Comparison of ENCODE assay signal across 9 mouse cellular contexts in the genomic region with DNA sequence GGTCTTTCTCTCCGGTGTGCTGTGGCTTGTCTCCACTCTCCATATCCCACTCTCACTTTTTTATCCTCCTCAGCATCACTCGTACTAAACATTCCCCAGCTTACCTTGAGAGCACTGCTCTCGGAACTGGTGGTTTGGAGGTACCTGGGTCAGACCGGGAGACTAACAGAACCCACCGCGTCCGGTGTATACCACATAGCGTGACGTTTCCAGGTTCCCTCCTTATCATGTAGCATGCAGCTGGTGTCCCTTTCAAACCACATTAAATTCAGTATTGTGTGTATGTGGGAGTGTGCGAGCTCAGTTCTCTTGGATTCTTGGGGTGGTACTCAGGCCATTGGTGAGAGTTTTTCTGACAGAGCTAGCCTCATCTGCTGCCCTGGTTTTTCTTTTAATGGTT. TPM values are rescaled to one million over a fixed set of nuclear protein-coding genes. Genes with fewer than 3 reads are reported as not detected.
A peak's percentile ranks its signal among the peaks of the same experiment; 100 is the strongest.
DNase-seq lines count a peak whose midpoint lies in the region; ATAC-seq lines count a peak whose summit lies in the region.
"Had no signal": no experiment of that assay in that cellular context is flagged by ENCODE, and none has a peak within 500 bp of the region (broad histone marks: within the 10 kb centered on the region; RNA-seq: fewer than 3 reads in every experiment).

No protein-coding gene starts in this region.

- no peaks in the 10 kb centered on the region for H3K27me3 ChIP-seq in embryonic facial prominence, embryonic 11.5 days (ENCODE audit: control insufficient read depth, insufficient read depth, low read length)
- no peaks in the 10 kb centered on the region for H3K27me3 ChIP-seq in hindbrain, embryonic 13.5 days
- no peaks in the 10 kb centered on the region for H3K27me3 ChIP-seq in heart, embryonic 11.5 days (ENCODE audit: control insufficient read depth, insufficient read depth, low read length)
- H3K27me3 ChIP-seq: heart, embryonic 13.5 days had no signal

- peaks cover 3% of the 10 kb centered on the region; the same call in 1 of the 2 replicates for H3K4me1 ChIP-seq in embryonic facial prominence, embryonic 11.5 days (ENCODE audit: control insufficient read depth, insufficient read depth, low read length)
- H3K4me1 ChIP-seq in hindbrain, embryonic 13.5 days (replicated peaks): peaks cover 69% of the 10 kb centered on the region
- peaks cover 15% of the 10 kb centered on the region for H3K4me1 ChIP-seq in heart, embryonic 11.5 days (ENCODE audit: control insufficient read depth, insufficient read depth, low read length)

- no peak overlapping the region for H3K4me3 ChIP-seq in embryonic facial prominence, embryonic 11.5 days (ENCODE audit: low read depth, low read length)
- no peak overlapping the region for H3K4me3 ChIP-seq in hindbrain, embryonic 13.5 days
- no peak overlapping the region for H3K4me3 ChIP-seq in heart, embryonic 11.5 days (ENCODE audit: low read depth, low read length)
- H3K4me3 ChIP-seq: heart, embryonic 13.5 days had no signal

- intact Hi-C loops in heart, postnatal 36 days (cut with DNase I): no loop called here

- no peaks in the 10 kb centered on the region for H3K36me3 ChIP-seq in embryonic facial prominence, embryonic 11.5 days (replicated peaks; ENCODE audit: control insufficient read depth, insufficient read depth, low read depth, low read length)
- peaks cover 3% of the 10 kb centered on the region; the same call in 1 of the 2 replicates for H3K36me3 ChIP-seq in hindbrain, embryonic 13.5 days
- no peaks in the 10 kb centered on the region for H3K36me3 ChIP-seq in heart, embryonic 11.5 days (ENCODE audit: control insufficient read depth, insufficient read depth, low read length)

- H3K27ac ChIP-seq in embryonic facial prominence, embryonic 11.5 days (replicated peaks; ENCODE audit: low read depth, low read length): 0 out of 2 replicates have a peak overlapping the region, but pooled peaks have one; percentile 8
- peak overlapping the region; percentile 83 for H3K27ac ChIP-seq in hindbrain, embryonic 13.5 days
- H3K27ac ChIP-seq in heart, embryonic 11.5 days (ENCODE audit: low read depth, low read length): no peak overlapping the region
- H3K27ac ChIP-seq: heart, embryonic 13.5 days had no signal

- H3K9me3 ChIP-seq in embryonic facial prominence, embryonic 11.5 days (replicated peaks; ENCODE audit: control insufficient read depth, low read length): no peaks in the 10 kb centered on the region
- no peaks in the 10 kb centered on the region for H3K9me3 ChIP-seq in hindbrain, embryonic 13.5 days
- H3K9me3 ChIP-seq in heart, embryonic 11.5 days (replicated peaks; ENCODE audit: control insufficient read depth, low read length): no peaks in the 10 kb centered on the region
- H3K9me3 ChIP-seq: heart, embryonic 13.5 days had no signal

- peak; percentile 6 for ATAC-seq in CD4-positive, CD25-positive, alpha-beta regulatory T cell, adult 4 months
- ATAC-seq in embryonic facial prominence, embryonic 11.5 days (replicated peaks; ENCODE audit: insufficient number of reproducible peaks, low FRiP score, low TSS enrichment, low read depth): no peak
- ATAC-seq in hindbrain, embryonic 13.5 days (ENCODE audit: low FRiP score): no peak
- peak; percentile 55 for ATAC-seq in megakaryocyte progenitor cell, adult 5-6 weeks (replicated peaks; ENCODE audit: poor library complexity)
- ATAC-seq in heart, embryonic 11.5 days (replicated peaks; ENCODE audit: insufficient number of reproducible peaks, low FRiP score, low TSS enrichment): no peak

- WGBS in embryonic facial prominence, embryonic 11.5 days: 90% methylated on average over 10 of the region's 10 CpGs
- 76% methylated on average over 10 of the region's 10 CpGs for WGBS in hindbrain, embryonic 13.5 days
- 91% methylated on average over 10 of the region's 10 CpGs for WGBS in heart, embryonic 11.5 days (ENCODE audit: insufficient replicate concordance)

- H3K9ac ChIP-seq in embryonic facial prominence, embryonic 11.5 days (replicated peaks; ENCODE audit: low read length): no peak overlapping the region
- peak overlapping the region; percentile 55; the same call in 1 of the 2 replicates for H3K9ac ChIP-seq in hindbrain, embryonic 13.5 days
- H3K9ac ChIP-seq in heart, embryonic 11.5 days (ENCODE audit: low read depth, low read length): no peak overlapping the region

- H3K4me2 ChIP-seq in embryonic facial prominence, embryonic 11.5 days (ENCODE audit: low read depth, low read length): no peak overlapping the region
- peak overlapping the region; percentile 42 for H3K4me2 ChIP-seq in hindbrain, embryonic 13.5 days
- H3K4me2 ChIP-seq in heart, embryonic 11.5 days: no peak overlapping the region
- H3K4me2 ChIP-seq: heart, embryonic 13.5 days had no signal

- no peak for DNase-seq in embryonic facial prominence, embryonic 11.5 days (ENCODE audit: low spot score)
- no peak for DNase-seq in right cerebral cortex, adult 2 months (ENCODE audit: low spot score in 2 of 2)
- DNase-seq in layer of hippocampus, adult 11-12 months (ENCODE audit: low spot score): no peak
- no peak for DNase-seq in heart, postnatal 36 days

RNA-seq across cellular contexts. Expression of a gene that starts 21.4 kb away (rescaled TPM):
- 10 to 100 TPM; 28.6 to 31.0 TPM for polyA plus RNA-seq in CD4-positive, CD25-positive, alpha-beta regulatory T cell, adult 4 months (2017; shearing (Covaris generic))
- polyA plus RNA-seq in embryonic facial prominence, embryonic 11.5 days (2014; fragmentation: Nextera tagmentation; extraction: Ambion mirVana): 16.1 and 20.4 TPM in 2 replicates
- polyA plus RNA-seq in hindbrain, embryonic 13.5 days (2015; fragmentation: Nextera tagmentation; extraction: Ambion mirVana): 87.3 and 90.2 TPM in 2 replicates
- 36.5 and 37.5 TPM in 2 replicates for total RNA-seq in megakaryocyte progenitor cell, adult 5-6 weeks (2015)
- 9.5 TPM in 2 replicates for total RNA-seq in megakaryocyte progenitor cell, adult 5-6 weeks (2017)
- 8.6 and 9.2 TPM in 2 replicates for polyA plus RNA-seq in heart, embryonic 11.5 days (2014; fragmentation: Nextera tagmentation; extraction: Ambion mirVana)
- 10 to 100 TPM; 20.3 to 25.1 TPM for total RNA-seq in heart, postnatal 36 days (2021)

Comparison
In these comparisons a context has a peak if more than half of its experiments do, and no peak if none do; other contexts are left out.
1. ATAC-seq: peak in CD4-positive, CD25-positive, alpha-beta regulatory T cell, adult 4 months (single experiment) and megakaryocyte progenitor cell, adult 5-6 weeks (single experiment); none in embryonic facial prominence, embryonic 11.5 days (single experiment), hindbrain, embryonic 13.5 days (single experiment) and heart, embryonic 11.5 days (single experiment).